Mouse (Mus musculus) heart, adult 9 months (tissue): ENCODE data around the gene Mri1.

ENCODE experiments used
- DNase-seq, 2 experiments: peaks; one replicate each; pipeline ENCODE4 v3.0.0; 2022; ENCODE audit warnings: low spot score in 2 of 2

Mri1 gene

GRCm38 (mm10) chr8:84202938-84203917 lies 53.9 kb downstream of the Mri1 start:
- DNase-seq, result peak; percentile 93

- peak; percentile 73 to 76 for DNase-seq
These were observed 54.7 kb downstream of the Mri1 start for GRCm38 (mm10) chr8:84202466-84202865.

GRCm38 (mm10) chr8:84201545-84202245 lies 55.4 kb downstream of the Mri1 start:
- DNase-seq, result peak; percentile 94 to 95

- DNase-seq, result peak; percentile 92 to 96
These were observed 56.2 kb downstream of the Mri1 start for GRCm38 (mm10) chr8:84200652-84201544.

- DNase-seq, result peak in 1 of 2 experiments; percentile 54
These were observed 57.0 kb downstream of the Mri1 start for GRCm38 (mm10) chr8:84200126-84200555.
